ENCODE assay signal across 8 mouse cellular contexts in the genomic region with DNA sequence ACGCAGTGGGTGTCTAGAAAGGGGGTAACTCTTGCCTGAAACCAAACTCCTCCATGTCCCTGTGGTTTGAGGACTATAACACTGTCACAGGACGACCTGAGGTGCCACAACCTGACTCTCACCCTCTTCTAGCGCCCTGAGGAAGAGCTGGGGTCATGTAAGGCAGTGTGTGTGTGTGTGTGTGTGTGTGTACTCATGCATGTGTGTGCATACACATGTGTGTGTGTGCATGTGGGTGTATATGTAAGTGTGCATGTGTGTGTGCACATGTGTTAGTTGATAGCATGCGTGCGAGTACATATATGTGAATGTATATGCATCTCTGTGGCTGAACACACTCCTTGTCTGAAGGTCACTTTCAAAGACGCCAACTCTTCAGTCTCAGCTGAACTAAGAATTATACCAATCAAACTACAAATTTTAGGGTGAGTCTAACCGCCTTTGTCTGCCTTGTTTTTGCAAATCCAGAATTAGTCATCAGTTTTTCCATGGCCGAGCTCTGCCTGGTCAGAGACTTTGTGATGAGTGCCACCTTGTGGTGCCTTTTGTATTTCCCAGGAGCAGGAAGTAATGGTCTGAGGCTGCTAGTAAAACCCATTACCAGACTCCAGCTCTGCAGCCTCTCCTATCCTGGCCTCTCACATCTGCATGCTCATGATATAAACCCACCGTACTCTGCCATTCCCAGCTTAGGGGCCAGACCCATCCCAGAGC. TPM values are rescaled to one million over a fixed set of nuclear protein-coding genes. Genes with fewer than 3 reads are reported as not detected.
DNase-seq lines count a peak whose midpoint lies in the region; ATAC-seq and TF ChIP-seq lines count a peak whose summit lies in the region.

No protein-coding gene starts in this region.

- no peak for TF ChIP-seq POLR2A in liver, adult 2 months (IDR thresholded peaks at IDR 0.05; ENCODE audit: extremely low read depth, insufficient read depth, low read length)

- ATAC-seq in embryonic facial prominence, embryonic 14.5 days (ENCODE audit: low read depth), result peak; percentile 81
- ATAC-seq in kidney, postnatal 0 days (replicated peaks; ENCODE audit: low FRiP score, low read depth), result peak; percentile 30; the same call in 1 of the 2 replicates
- ATAC-seq in neural tube, embryonic 13.5 days (ENCODE audit: low read depth), result peak; percentile 64; the same call in 1 of the 2 replicates

- DNase-seq in B cell, adult 2 months, result peak; percentile 59 to 63
- peak; percentile 83 to 86 for DNase-seq in adrenal gland, postnatal 36 days
- peak; percentile 94 for DNase-seq in embryonic facial prominence, embryonic 14.5 days (ENCODE audit: low spot score)
- DNase-seq in heart, embryonic 10.5 days (ENCODE audit: low spot score), result peak; percentile 87
- DNase-seq in kidney, postnatal 0 days (ENCODE audit: low spot score), result peak; percentile 94
- peak; percentile 26 for DNase-seq in liver, adult 2 months (ENCODE audit: extremely low read depth, low read depth, low spot score)
- peak; percentile 91 for DNase-seq in testis, postnatal 10 days (ENCODE audit: low spot score)

- 56% methylated on average over 9 of the region's 9 CpGs for WGBS in embryonic facial prominence, embryonic 14.5 days
- WGBS in heart, embryonic 10.5 days, result 63% methylated on average over 9 of the region's 9 CpGs
- 59% methylated on average over 9 of the region's 9 CpGs for WGBS in kidney, postnatal 0 days
- 56% methylated on average over 9 of the region's 9 CpGs for WGBS in liver, adult 2 months
- 60% methylated on average over 9 of the region's 9 CpGs for WGBS in neural tube, embryonic 13.5 days

- no peaks in the 10 kb centered on the region for H3K9me3 ChIP-seq in embryonic facial prominence, embryonic 14.5 days (ENCODE audit: control insufficient read depth, low read length)
- no peaks in the 10 kb centered on the region for H3K9me3 ChIP-seq in heart, embryonic 10.5 days
- H3K9me3 ChIP-seq in kidney, postnatal 0 days (replicated peaks; ENCODE audit: low read length), result no peaks in the 10 kb centered on the region
- H3K9me3 ChIP-seq in neural tube, embryonic 13.5 days, result no peaks in the 10 kb centered on the region

- no peak overlapping the region for H3K9ac ChIP-seq in embryonic facial prominence, embryonic 14.5 days (ENCODE audit: low read depth, low read length)
- H3K9ac ChIP-seq in kidney, postnatal 0 days (ENCODE audit: low read depth, low read length), result no peak overlapping the region
- H3K9ac ChIP-seq in liver, adult 2 months (ENCODE audit: low read depth, low read length), result no peak overlapping the region
- H3K9ac ChIP-seq in neural tube, embryonic 13.5 days, result no peak overlapping the region

- no peak overlapping the region for H3K27ac ChIP-seq in embryonic facial prominence, embryonic 14.5 days (replicated peaks; ENCODE audit: low read depth, low read length)
- peak overlapping the region; percentile 11; the same call in 1 of the 2 replicates for H3K27ac ChIP-seq in heart, embryonic 10.5 days
- no peak overlapping the region for H3K27ac ChIP-seq in kidney, postnatal 0 days
- no peak overlapping the region for H3K27ac ChIP-seq in liver, adult 2 months (replicated peaks; ENCODE audit: insufficient read depth, low read depth, low read length)
- no peak overlapping the region for H3K27ac ChIP-seq in neural tube, embryonic 13.5 days (replicated peaks)

- H3K4me3 ChIP-seq in embryonic facial prominence, embryonic 14.5 days (ENCODE audit: low read depth, low read length), result no peak overlapping the region
- no peak overlapping the region for H3K4me3 ChIP-seq in heart, embryonic 10.5 days
- H3K4me3 ChIP-seq in kidney, postnatal 0 days (replicated peaks; ENCODE audit: low read depth, low read length), result no peak overlapping the region
- no peak overlapping the region for H3K4me3 ChIP-seq in liver, adult 2 months (ENCODE audit: insufficient read depth, low read depth, low read length)
- no peak overlapping the region for H3K4me3 ChIP-seq in neural tube, embryonic 13.5 days

- no peaks in the 10 kb centered on the region for H3K36me3 ChIP-seq in embryonic facial prominence, embryonic 14.5 days (ENCODE audit: control insufficient read depth, insufficient read depth, low read length)
- H3K36me3 ChIP-seq in heart, embryonic 10.5 days, result no peaks in the 10 kb centered on the region
- no peaks in the 10 kb centered on the region for H3K36me3 ChIP-seq in kidney, postnatal 0 days (ENCODE audit: insufficient read depth, low read length)
- no peaks in the 10 kb centered on the region for H3K36me3 ChIP-seq in liver, adult 2 months (ENCODE audit: control insufficient read depth, insufficient read depth, low read length)
- H3K36me3 ChIP-seq in neural tube, embryonic 13.5 days, result no peaks in the 10 kb centered on the region

- no peaks in the 10 kb centered on the region for H3K27me3 ChIP-seq in embryonic facial prominence, embryonic 14.5 days (replicated peaks; ENCODE audit: control insufficient read depth, insufficient read depth, low read length)
- no peaks in the 10 kb centered on the region for H3K27me3 ChIP-seq in heart, embryonic 10.5 days (ENCODE audit: insufficient read depth, poor library complexity, severe bottlenecking)
- H3K27me3 ChIP-seq in kidney, postnatal 0 days (ENCODE audit: insufficient read depth, low read length), result no peaks in the 10 kb centered on the region
- no peaks in the 10 kb centered on the region for H3K27me3 ChIP-seq in liver, adult 2 months (ENCODE audit: control insufficient read depth, insufficient read depth, low read length)
- H3K27me3 ChIP-seq in neural tube, embryonic 13.5 days, result 0 out of 2 replicates have a peak, but pooled peaks cover 3% of the 10 kb centered on the region

- H3K4me2 ChIP-seq in embryonic facial prominence, embryonic 14.5 days (ENCODE audit: low read depth, low read length), result no peak overlapping the region
- no peak overlapping the region for H3K4me2 ChIP-seq in kidney, postnatal 0 days (ENCODE audit: low read length)
- H3K4me2 ChIP-seq in neural tube, embryonic 13.5 days, result no peak overlapping the region

- H3K79me2 ChIP-seq in liver, adult 2 months (ENCODE audit: control insufficient read depth, insufficient read depth, low read length), result no peaks in the 10 kb centered on the region

- TF ChIP-seq CTCF in kidney, postnatal 0 days (IDR thresholded peaks at IDR 0.05; ENCODE audit: low read depth), result peak; percentile 92
- TF ChIP-seq CTCF in liver, adult 2 months (IDR thresholded peaks at IDR 0.05; ENCODE audit: low read depth, low read length), result peak; percentile 49; the same call in 1 of the 2 replicates

- H3K4me1 ChIP-seq in embryonic facial prominence, embryonic 14.5 days (ENCODE audit: control insufficient read depth, insufficient read depth, low read length), result peaks cover 3% of the 10 kb centered on the region; the same call in 1 of the 2 replicates
- H3K4me1 ChIP-seq in heart, embryonic 10.5 days, result peaks cover 18% of the 10 kb centered on the region
- H3K4me1 ChIP-seq in kidney, postnatal 0 days (replicated peaks; ENCODE audit: insufficient read depth, low read length), result no peaks in the 10 kb centered on the region
- H3K4me1 ChIP-seq in liver, adult 2 months (ENCODE audit: control insufficient read depth, insufficient read depth, low read length), result no peaks in the 10 kb centered on the region
- H3K4me1 ChIP-seq in neural tube, embryonic 13.5 days (replicated peaks), result no peaks in the 10 kb centered on the region; the same call in 1 of the 2 replicates

RNA-seq across cellular contexts. Expression of gene Cops8, which starts 14.6 kb away (rescaled TPM):
- total RNA-seq in adrenal gland, postnatal 36 days (2021), result 10 to 100 TPM; 68.9 to 93.9 TPM
- 141 and 161 TPM in 2 replicates for polyA plus RNA-seq in embryonic facial prominence, embryonic 14.5 days (2014; fragmentation: Nextera tagmentation; extraction: Ambion mirVana)
- 157 and 170 TPM in 2 replicates for polyA plus RNA-seq in heart, embryonic 10.5 days (2016; fragmentation: Nextera tagmentation; extraction: Ambion mirVana)
- 105 and 114 TPM in 2 replicates for polyA plus RNA-seq in kidney, postnatal 0 days (2015; fragmentation: Nextera tagmentation; extraction: Ambion mirVana)
- total RNA-seq in liver, adult 2 months (2014; rRNA removed), result 19.4 and 19.6 TPM in 2 replicates
- 14.5 and 21.7 TPM in 2 replicates for polyA plus RNA-seq in liver, adult 2 months (2012; rRNA removed)
- 158 and 164 TPM in 2 replicates for polyA plus RNA-seq in neural tube, embryonic 13.5 days (2015; fragmentation: Nextera tagmentation; extraction: Ambion mirVana)

Comparison
In these comparisons a context has a peak if more than half of its experiments do, and no peak if none do; other contexts are left out.
1. DNase-seq: peak in every context shown above with its lines; median percentile 94 in embryonic facial prominence, embryonic 14.5 days; 94 in kidney, postnatal 0 days; 91 in testis, postnatal 10 days; 87 in heart, embryonic 10.5 days; 84 in adrenal gland, postnatal 36 days; 61 in B cell, adult 2 months; 26 in liver, adult 2 months.
2. ATAC-seq: peak in every context shown above with its lines; median percentile 81 in embryonic facial prominence, embryonic 14.5 days; 64 in neural tube, embryonic 13.5 days; 30 in kidney, postnatal 0 days.